Mouse (Mus musculus) spleen, adult 2 months (tissue): ENCODE data around the gene Ppp3cb. TPM values are rescaled to one million over a fixed set of nuclear protein-coding genes. Genes with fewer than 3 reads are reported as not detected.
A peak's percentile ranks its signal among the peaks of the same experiment; 100 is the strongest.

Source experiments
- DNase-seq, 2 experiments: peaks; one replicate each; pipeline versions ENCODE4 v3.0.0 to v3.0.0-alpha.2; 2012 to 2021; ENCODE audit warnings: low spot score in 2 of 2, low read depth in 1 of 2
- H3K27ac ChIP-seq: fragments of 200-500 bp; 2 replicates; pipeline ENCODE4 v1.5.1; 2012; ENCODE audit warnings: low read length, inconsistent platforms; ENCODE audit not compliant: insufficient read depth
- H3K27me3 ChIP-seq: fragments of 200-500 bp; 2 replicates; pipeline ENCODE4 v1.6.1; 2012; ENCODE audit warnings: mild to moderate bottlenecking, moderate library complexity, low read length, inconsistent platforms; ENCODE audit not compliant: control insufficient read depth, insufficient read depth
- H3K36me3 ChIP-seq: fragments of 200-500 bp; 2 replicates; pipeline ENCODE4 v1.6.1; 2012; ENCODE audit warnings: mild to moderate bottlenecking, low read length, inconsistent platforms; ENCODE audit not compliant: control insufficient read depth, insufficient read depth
- H3K4me1 ChIP-seq: fragments of 200-500 bp; 2 replicates; pipeline ENCODE4 v1.6.1; 2011; ENCODE audit warnings: inconsistent platforms; ENCODE audit not compliant: control insufficient read depth, insufficient read depth, insufficient read length
- H3K4me3 ChIP-seq: fragments of 200-500 bp; 2 replicates; pipeline ENCODE4 v1.5.1; 2011; ENCODE audit warnings: mild to moderate bottlenecking, inconsistent platforms; ENCODE audit not compliant: insufficient read depth, insufficient read length; ENCODE audit errors: extremely low read depth
- CTCF ChIP-seq: fragments of 200-500 bp; IDR thresholded peaks from 2 replicates; pipeline ENCODE4 v1.5.1; 2011; ENCODE audit warnings: mild to moderate bottlenecking, inconsistent platforms; ENCODE audit not compliant: insufficient read depth, insufficient read length, insufficient replicate concordance; ENCODE audit errors: extremely low read depth
- POLR2A ChIP-seq: fragments of 200-500 bp; IDR thresholded peaks from 2 replicates; pipeline ENCODE4 v1.6.1; 2011; ENCODE audit warnings: low read depth, low read length, inconsistent platforms
- WGBS: fragments of 180-500 bp; shearing (Covaris S2); methylation state at CpG from one replicate; pipeline ENCODE4 v1.1.7; 2018; 5-methylcytosine and 5-hydroxymethylcytosine counted together
- polyA plus RNA-seq: library from polyadenylated mRNA; depleted of rRNA; stranded (reverse); fragments of >200 nt; gene quantifications from 2 replicates; pipeline ENCODE4 v1.2.3, GENCODE M21; 2012; rRNA removed

The Ppp3cb gene
- polyA plus RNA-seq, 1 experiment: 6.5 TPM

DNA sequence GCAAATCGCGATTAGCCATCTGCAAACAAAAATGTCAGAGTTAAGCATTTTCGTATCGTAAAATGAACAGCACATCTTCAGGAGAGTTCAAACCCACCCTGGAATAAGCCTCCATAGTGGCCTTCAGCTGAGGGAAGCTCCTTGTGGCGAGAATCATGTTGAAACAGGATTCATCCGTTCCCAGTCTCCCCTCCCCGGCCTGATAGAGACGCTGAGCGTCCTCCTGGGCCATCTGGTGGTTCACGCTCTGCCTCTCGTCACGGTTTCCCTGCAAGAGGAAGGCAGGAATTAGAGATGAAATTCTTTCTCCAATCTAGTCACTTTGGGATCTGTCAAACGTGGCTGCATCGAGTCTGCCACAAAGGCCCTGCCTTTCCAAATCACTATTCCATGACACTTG is 86.2 kb downstream of the Ppp3cb start:
- H3K4me1 ChIP-seq: no peaks in the 10 kb centered on the region
- WGBS: 92% methylated on average over 14 of the region's 14 CpGs
- no peak overlapping the region for H3K4me3 ChIP-seq
- H3K27ac ChIP-seq: no peak overlapping the region
- TF ChIP-seq POLR2A (no peak), CTCF (no peak)
- no peaks in the 10 kb centered on the region for H3K27me3 ChIP-seq
- no peak for DNase-seq
- H3K36me3 ChIP-seq: peaks cover 58% of the 10 kb centered on the region

DNA sequence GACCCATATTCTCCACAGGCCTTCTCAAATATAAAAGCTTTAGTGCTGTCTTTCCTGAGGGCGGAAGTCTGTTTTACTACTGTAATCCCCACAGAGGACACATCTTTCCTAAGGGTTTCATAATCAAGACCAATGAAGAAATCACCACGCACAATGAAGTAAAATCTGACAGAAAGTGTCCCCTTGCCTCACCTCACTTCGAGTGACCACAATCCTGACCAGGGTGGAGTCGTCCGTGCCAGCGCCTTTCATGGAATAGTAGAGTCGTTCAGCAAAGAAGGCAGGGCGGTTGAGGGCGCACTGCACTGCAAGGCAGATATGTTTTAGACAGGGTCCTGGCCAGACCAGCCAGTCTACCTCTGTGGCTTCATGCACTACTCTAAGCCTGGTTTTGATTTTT is 88.0 kb downstream of the Ppp3cb start:
- 95% methylated on average over 9 of the region's 9 CpGs for WGBS
- TF ChIP-seq CTCF: no peak
- no peak for TF ChIP-seq POLR2A

DNA sequence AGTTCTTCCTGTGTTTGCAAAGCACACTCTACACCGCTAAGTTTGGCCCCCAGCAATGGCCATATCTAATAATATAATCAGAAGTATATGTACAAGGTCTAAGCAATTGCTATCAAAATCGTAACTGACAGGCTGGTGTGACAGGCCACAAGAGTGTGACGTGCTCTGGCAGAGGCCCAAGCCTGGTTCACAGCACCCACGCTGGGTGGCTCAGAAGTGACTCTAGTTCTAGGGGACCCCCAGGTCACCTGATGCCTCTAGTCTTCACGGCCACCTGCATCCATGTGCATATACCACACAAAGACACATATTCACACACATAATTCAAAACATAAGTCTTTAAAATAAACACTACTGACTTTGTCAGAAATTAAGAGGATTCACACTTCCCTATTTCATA is 93.4 kb downstream of the Ppp3cb start:
- 90% methylated on average over 5 of the region's 5 CpGs for WGBS
- no peak overlapping the region for H3K27ac ChIP-seq
- no peak overlapping the region for H3K4me3 ChIP-seq
- DNase-seq: no peak
- TF ChIP-seq CTCF (no peak), POLR2A (no peak)
- H3K36me3 ChIP-seq: peaks cover 10% of the 10 kb centered on the region
- no peaks in the 10 kb centered on the region for H3K4me1 ChIP-seq
- H3K27me3 ChIP-seq: no peaks in the 10 kb centered on the region

More for the DNA sequence above, 88.0 kb downstream of the Ppp3cb start:
- H3K27ac ChIP-seq: no peak overlapping the region
- H3K4me3 ChIP-seq: no peak overlapping the region
- DNase-seq: no peak
- H3K4me1 ChIP-seq: no peaks in the 10 kb centered on the region
- H3K36me3 ChIP-seq: peaks cover 45% of the 10 kb centered on the region
- no peaks in the 10 kb centered on the region for H3K27me3 ChIP-seq

DNA sequence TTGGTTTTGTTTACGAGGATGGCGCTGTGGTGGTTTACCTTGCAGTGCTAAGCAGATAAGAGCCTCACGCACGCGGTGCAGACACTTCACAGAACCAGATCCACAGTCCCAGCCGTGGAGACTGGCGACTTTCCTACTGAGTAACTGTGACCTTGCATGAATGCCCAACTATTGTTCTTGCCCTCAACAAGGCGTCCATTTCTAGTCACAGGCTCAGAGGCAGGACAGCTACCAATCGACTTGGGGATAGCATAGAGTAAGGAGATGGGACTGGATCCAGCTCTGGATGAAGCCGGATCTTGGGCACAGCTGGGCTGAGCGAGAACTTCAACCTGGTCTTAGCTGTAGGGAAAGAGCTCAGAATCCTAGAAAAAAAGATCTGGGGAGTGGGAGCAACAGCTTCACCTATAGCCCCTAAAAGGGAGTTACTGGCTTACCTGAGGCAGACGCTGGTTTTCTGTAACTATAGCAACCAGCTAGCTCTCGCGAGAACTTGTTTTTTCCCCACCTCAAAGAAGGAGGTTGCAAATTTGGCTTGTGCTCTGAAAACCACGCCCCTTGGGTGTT is 94.5 kb downstream of the Ppp3cb start, which contains the start of gene Cfap70:
Gene Cfap70 (minus strand): TSS at position 462 of the 567 bp plus-strand sequence.
- 7% methylated on average over 15 of the region's 15 CpGs for WGBS
- H3K4me1 ChIP-seq: no peaks in the 10 kb centered on the region
- no peak within 1 kb of the TSS for H3K27ac ChIP-seq
- peaks cover 8% of the 10 kb centered on the region for H3K36me3 ChIP-seq
- peak within 1 kb of the TSS; percentile 23 for H3K4me3 ChIP-seq
- peak; percentile 19 to 35 for DNase-seq
- H3K27me3 ChIP-seq: no peaks in the 10 kb centered on the region
- TF ChIP-seq POLR2A: no peak

DNA sequence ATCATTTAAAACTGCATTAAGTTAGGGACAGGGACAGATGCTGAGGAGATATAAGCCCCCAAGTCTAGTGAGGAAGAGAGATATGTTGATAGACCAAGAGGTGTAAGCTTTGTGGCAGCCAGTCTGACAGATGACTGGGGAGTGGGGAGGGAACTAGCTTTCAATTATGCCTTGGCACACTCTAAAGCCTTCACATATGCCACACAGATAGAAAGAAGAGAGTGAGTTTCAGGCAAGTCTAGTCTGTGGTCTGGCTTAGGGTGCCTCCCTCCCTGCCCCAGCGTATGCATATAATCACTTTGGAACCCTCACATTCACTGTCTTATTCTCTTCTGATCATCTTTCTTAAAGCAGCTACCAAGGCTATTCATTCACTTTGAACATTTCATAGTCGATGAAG is 95.1 kb downstream of the Ppp3cb start:
- Histone ChIP-seq H3K27me3 (no peaks in the 10 kb centered on the region), H3K27ac (no peak overlapping the region), H3K4me1 (no peaks in the 10 kb centered on the region), H3K4me3 (no peak overlapping the region), H3K36me3 (peaks cover 7% of the 10 kb centered on the region)
- 14% methylated on average over 2 of the region's 2 CpGs for WGBS
- no peak for DNase-seq
- TF ChIP-seq POLR2A (no peak), CTCF (no peak)

Other genes starting within 250 kb of the Ppp3cb start
- gene Ecd, start 198.5 kb downstream of the Ppp3cb start, polyA plus RNA-seq: 13.2 and 14.2 TPM in 2 replicates
- 12.6 and 15.4 TPM in 2 replicates for gene Fam149b, start 198.4 kb downstream of the Ppp3cb start, polyA plus RNA-seq
- 50.8 and 85.7 TPM in 2 replicates for gene Dnajc9, start 157.7 kb downstream of the Ppp3cb start, polyA plus RNA-seq
- gene Mrps16, start 152.9 kb downstream of the Ppp3cb start, polyA plus RNA-seq: 27.6 and 39.6 TPM in 2 replicates
- gene Cfap70, start 94.3 kb downstream of the Ppp3cb start, polyA plus RNA-seq: not detected in 2 replicates
- 36.5 and 44.8 TPM in 2 replicates for gene Anxa7, start 66.4 kb downstream of the Ppp3cb start, polyA plus RNA-seq
- gene Mss51, start 49.7 kb downstream of the Ppp3cb start, polyA plus RNA-seq: 0.65 and 0.97 TPM in 2 replicates
- gene Usp54, start 94.5 kb upstream of the Ppp3cb start, polyA plus RNA-seq: 1.9 and 2.1 TPM in 2 replicates
- not detected in 2 replicates for gene Myoz1, start 110.0 kb upstream of the Ppp3cb start, polyA plus RNA-seq
- 0.05 and 0.07 TPM in 2 replicates for gene Synpo2l, start 121.8 kb upstream of the Ppp3cb start, polyA plus RNA-seq
- gene Sec24c, start 127.7 kb upstream of the Ppp3cb start, polyA plus RNA-seq: 181 and 239 TPM in 2 replicates
- 10.5 and 20.8 TPM in 2 replicates for gene Fut11, start 148.4 kb upstream of the Ppp3cb start, polyA plus RNA-seq
- gene Chchd1, start 156.4 kb upstream of the Ppp3cb start, polyA plus RNA-seq: 12.6 and 15.5 TPM in 2 replicates
- 177 and 225 TPM in 2 replicates for gene Zswim8, start 161.0 kb upstream of the Ppp3cb start, polyA plus RNA-seq
- 41.6 and 43.2 TPM in 2 replicates for gene Ndst2, start 188.0 kb upstream of the Ppp3cb start, polyA plus RNA-seq
- 15.7 and 15.8 TPM in 2 replicates for gene Camk2g, start 247.5 kb upstream of the Ppp3cb start, polyA plus RNA-seq